Mouse (Mus musculus) cerebellum, adult 11-12 months (tissue): ENCODE results near the gene Bicd2.
A peak's percentile ranks its signal among the peaks of the same experiment; 100 is the strongest.
"Not testable (repeated sequence)": the region's sequence is repeated elsewhere in the genome, so short reads cannot be mapped to it uniquely, and the experiment has no call there.

Experiments
- DNase-seq: peaks from one replicate; pipeline ENCODE4 v3.0.0; 2022

Bicd2 gene

GRCm38 (mm10) chr13:49362364-49362763 lies 21.0 kb downstream of the Bicd2 start:
- no peak for DNase-seq

- DNase-seq, result no peak
Measured at GRCm38 (mm10) chr13:49362804-49363203, 21.4 kb downstream of the Bicd2 start.

- no peak for DNase-seq
Measured at GRCm38 (mm10) chr13:49364716-49365115, 23.3 kb downstream of the Bicd2 start.

GRCm38 (mm10) chr13:49367657-49368440 lies 26.5 kb downstream of the Bicd2 start:
- DNase-seq, result no peak

GRCm38 (mm10) chr13:49369404-49369803 lies 28.0 kb downstream of the Bicd2 start:
- no peak for DNase-seq

GRCm38 (mm10) chr13:49370216-49370615 lies 28.8 kb downstream of the Bicd2 start:
- not testable (repeated sequence) for DNase-seq

GRCm38 (mm10) chr13:49370916-49371315 lies 29.5 kb downstream of the Bicd2 start:
- not testable (repeated sequence) for DNase-seq

- DNase-seq, result peak; percentile 38
Measured at GRCm38 (mm10) chr13:49371428-49371899, 30.1 kb downstream of the Bicd2 start.

- no peak for DNase-seq
Measured at GRCm38 (mm10) chr13:49372370-49373060, 31.1 kb downstream of the Bicd2 start.

- DNase-seq, result no peak
Measured at GRCm38 (mm10) chr13:49374304-49374703, 32.9 kb downstream of the Bicd2 start.

GRCm38 (mm10) chr13:49374730-49375129 lies 33.3 kb downstream of the Bicd2 start:
- no peak for DNase-seq

- no peak for DNase-seq
Measured at GRCm38 (mm10) chr13:49377608-49378007, 36.2 kb downstream of the Bicd2 start.

- no peak for DNase-seq
Measured at GRCm38 (mm10) chr13:49379301-49379700, 37.9 kb downstream of the Bicd2 start.

- peak; percentile 76 for DNase-seq
Measured at GRCm38 (mm10) chr13:49381230-49381629, 39.8 kb downstream of the Bicd2 start.

- no peak for DNase-seq
Measured at GRCm38 (mm10) chr13:49382997-49383396, 41.6 kb downstream of the Bicd2 start.

- DNase-seq, result no peak
Measured at GRCm38 (mm10) chr13:49384751-49385463, 43.5 kb downstream of the Bicd2 start.

- no peak for DNase-seq
Measured at GRCm38 (mm10) chr13:49391374-49391773, 50.0 kb downstream of the Bicd2 start.

- DNase-seq, result no peak
Measured at GRCm38 (mm10) chr13:49393579-49393978, 52.2 kb downstream of the Bicd2 start.

- DNase-seq, result no peak
Measured at GRCm38 (mm10) chr13:49394886-49395447, 53.6 kb downstream of the Bicd2 start.

- no peak for DNase-seq
Measured at GRCm38 (mm10) chr13:49396798-49397197, 55.4 kb downstream of the Bicd2 start.

GRCm38 (mm10) chr13:49398191-49398590 lies 56.8 kb downstream of the Bicd2 start:
- DNase-seq, result no peak

- no peak for DNase-seq
Measured at GRCm38 (mm10) chr13:49400139-49400538, 58.8 kb downstream of the Bicd2 start.

GRCm38 (mm10) chr13:49402628-49403027 lies 61.2 kb downstream of the Bicd2 start:
- DNase-seq, result no peak
